Mouse (Mus musculus) adrenal gland, postnatal 4 days (tissue): ENCODE data around the gene Gm4175. TPM values are rescaled to one million over a fixed set of nuclear protein-coding genes. Genes with fewer than 3 reads are reported as not detected.
"Not testable (repeated sequence)": the region's sequence is repeated elsewhere in the genome, so short reads cannot be mapped to it uniquely, and the experiment has no call there.

Experiments
- DNase-seq, 2 experiments: peaks; one replicate each; pipeline ENCODE4 v3.0.0; 2021 to 2022; ENCODE audit warnings: low spot score in 2 of 2, mixed read lengths in 2 of 2
- long read RNA-seq, 2 experiments: library from polyadenylated mRNA; stranded (forward); transcript quantifications; one replicate each; pipeline ENCODE4 v2.0.0; 2021
- total RNA-seq, 2 experiments: library from RNA; stranded (reverse); gene quantifications; 2 replicates each; pipeline ENCODE4 v1.2.3; 2021

Gene Gm4175
- not detected for total RNA-seq
- long read RNA-seq, experiment 1: 0 reads
- long read RNA-seq, experiment 2: 0 reads

DNA sequence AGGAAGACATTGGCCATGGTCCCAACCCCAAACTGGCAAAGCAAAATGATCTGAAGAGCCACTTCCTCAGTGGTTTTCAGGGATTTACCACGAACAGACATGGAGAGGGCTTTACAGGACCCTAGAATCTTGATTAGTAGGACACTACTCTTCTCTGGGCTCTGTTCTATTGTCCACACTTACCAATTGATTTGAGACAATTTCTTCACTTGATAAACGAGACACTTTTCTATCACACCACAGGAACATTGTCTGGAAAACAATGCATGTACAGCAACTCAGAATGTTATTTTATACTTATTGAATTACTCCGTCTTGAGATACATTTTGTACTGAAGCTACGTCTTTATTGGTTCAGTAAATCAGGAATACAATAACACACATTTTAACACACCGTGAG lies at the start of gene Gm4175:
Gm4175 (minus strand) TSS at position 101 of the 400 bp plus-strand sequence.
- not testable (repeated sequence) for DNase-seq

DNA sequence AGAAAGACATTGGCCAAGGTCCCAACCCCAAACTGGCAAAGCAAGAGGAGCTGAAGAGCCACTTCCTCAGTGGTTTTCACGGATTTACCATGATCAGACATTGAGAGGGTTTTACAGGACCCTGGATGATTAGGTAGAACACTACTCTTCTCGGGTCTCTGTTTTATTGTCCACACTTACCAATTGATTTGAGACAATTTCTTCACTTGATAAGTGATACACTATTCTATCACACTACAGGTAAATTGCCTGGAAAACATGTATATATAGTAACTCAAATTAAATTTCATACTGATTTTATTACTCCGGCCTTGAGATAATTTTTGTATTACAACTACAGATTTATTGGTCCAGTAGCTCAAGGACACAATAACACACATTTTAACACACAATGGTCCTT lies 35.4 kb upstream of the Gm4175 start, which contains the start of gene Gm4177:
Gm4177 (minus strand) TSS at position 101 of the 400 bp plus-strand sequence.
- DNase-seq: not testable (repeated sequence)

Other genes with a start within 250 kb of the Gm4175 start
- gene Vmn1r130, start 249.7 kb downstream of the Gm4175 start, total RNA-seq: not detected
- not detected for gene Vmn1r131, start 215.4 kb downstream of the Gm4175 start, total RNA-seq
- gene Vmn1r132, start 147.4 kb downstream of the Gm4175 start, total RNA-seq: not detected
- gene Gm4177, start 35.3 kb upstream of the Gm4175 start, total RNA-seq: not detected
- gene Vmn1r135, start 70.9 kb upstream of the Gm4175 start, total RNA-seq: not detected
- not detected for gene Gm5725, start 82.8 kb upstream of the Gm4175 start, total RNA-seq
- not detected for gene Gm5891, start 159.8 kb upstream of the Gm4175 start, total RNA-seq
- gene Vmn1r137, start 233.1 kb upstream of the Gm4175 start, total RNA-seq: not detected